Mouse (Mus musculus): ENCODE results near the gene Rnd2. TPM values are rescaled to one million over a fixed set of nuclear protein-coding genes. Genes with fewer than 3 reads are reported as not detected.
"Not testable (repeated sequence)": the region's sequence is repeated elsewhere in the genome, so short reads cannot be mapped to it uniquely, and the experiment has no call there.

Gene Rnd2
- total RNA-seq, 4 experiments from 2014 or later = 5.3 to 7.5 (median 6.2) TPM

DNA sequence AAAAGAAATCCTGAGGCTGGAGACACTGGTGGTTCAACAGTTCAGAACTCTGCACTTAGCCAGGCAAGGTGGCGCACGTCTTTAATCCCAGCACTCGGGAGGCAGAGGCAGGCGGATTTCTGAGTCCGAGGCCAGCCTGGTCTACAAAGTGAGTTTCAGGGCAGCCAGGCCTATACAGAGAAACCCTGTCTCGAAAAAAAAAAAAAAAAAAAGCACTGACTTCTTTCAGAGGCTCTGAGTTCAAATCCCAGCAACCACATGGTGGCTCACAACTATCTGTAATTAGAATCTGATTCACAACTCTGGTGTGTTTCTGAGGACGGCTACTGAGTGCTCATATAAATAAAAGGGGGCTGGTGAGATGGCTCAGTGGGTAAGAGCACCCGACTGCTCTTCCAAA, 17.9 kb upstream of the Rnd2 start:
- not testable (repeated sequence) for DNase-seq (ENCODE audit: low spot score)

DNA sequence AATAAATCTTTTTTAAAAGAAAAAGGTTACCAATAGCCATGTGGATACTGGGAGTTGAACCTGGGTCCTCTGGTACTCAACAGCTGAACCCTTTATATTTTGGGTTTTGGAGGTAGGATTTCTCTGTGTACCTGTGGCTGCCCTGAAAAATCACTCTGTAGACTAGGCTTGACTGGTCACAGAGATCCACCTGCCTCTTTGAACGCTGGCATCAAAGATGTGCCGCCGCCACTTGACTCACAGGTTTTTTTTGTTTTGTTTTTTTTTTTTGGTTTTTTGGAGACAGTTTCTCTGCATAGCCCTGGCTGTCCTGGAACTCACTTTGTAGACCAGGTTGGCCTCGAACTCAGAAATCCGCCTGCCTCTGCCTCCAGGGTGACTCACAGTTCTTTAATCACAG, 17.0 kb upstream of the Rnd2 start:
- DNase-seq (ENCODE audit: low spot score) = no peak

GRCm38 (mm10) chr11:101448274-101448746, 16.5 kb upstream of the Rnd2 start, which contains the start of gene Ifi35:
Gene Ifi35 (plus strand): TSS chr11:101448407.
- DNase-seq (ENCODE audit: low spot score) = peak; percentile 89

GRCm38 (mm10) chr11:101448899-101449298, 15.9 kb upstream of the Rnd2 start:
- no peak for DNase-seq (ENCODE audit: low spot score)

DNA sequence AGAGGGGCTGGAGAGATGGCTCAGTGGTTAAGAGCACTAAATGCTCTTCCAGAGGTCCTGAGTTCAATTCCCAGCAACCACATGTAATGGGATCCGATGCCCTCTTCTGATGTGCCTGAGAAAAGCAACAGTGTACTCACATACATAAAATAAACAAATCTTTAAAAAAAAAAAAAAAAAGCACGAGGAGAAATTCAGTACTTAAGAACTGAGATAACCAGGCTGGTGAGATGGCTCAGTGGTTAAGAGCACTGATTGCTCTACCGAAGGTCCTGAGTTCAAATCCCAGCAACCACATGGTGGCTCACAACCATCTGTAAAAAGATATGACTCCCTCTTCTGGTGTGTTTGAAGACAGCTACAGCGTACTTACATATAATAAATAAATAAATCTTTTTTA, 15.2 kb upstream of the Rnd2 start:
- not testable (repeated sequence) for DNase-seq (ENCODE audit: low spot score)

DNA sequence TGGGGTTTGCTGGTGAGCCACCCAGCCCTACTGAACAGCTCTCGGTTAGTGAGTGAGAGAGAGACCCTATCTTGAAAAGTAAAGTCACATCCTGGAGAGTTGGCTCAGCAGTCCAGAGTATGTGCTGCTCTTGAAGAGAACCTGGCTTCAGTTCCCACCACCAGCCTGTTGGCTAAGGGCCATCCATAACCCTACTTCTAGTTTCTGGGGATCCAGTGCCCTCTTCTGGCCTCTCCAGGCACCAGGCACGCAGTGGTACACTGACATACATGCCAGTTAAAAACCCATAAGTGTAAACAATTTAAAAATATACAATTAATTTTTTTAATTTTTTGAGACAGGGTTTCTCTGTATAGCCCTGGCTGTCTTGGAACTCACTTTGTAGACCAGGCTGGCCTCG, 14.4 kb upstream of the Rnd2 start:
- DNase-seq (ENCODE audit: low spot score) = no peak

DNA sequence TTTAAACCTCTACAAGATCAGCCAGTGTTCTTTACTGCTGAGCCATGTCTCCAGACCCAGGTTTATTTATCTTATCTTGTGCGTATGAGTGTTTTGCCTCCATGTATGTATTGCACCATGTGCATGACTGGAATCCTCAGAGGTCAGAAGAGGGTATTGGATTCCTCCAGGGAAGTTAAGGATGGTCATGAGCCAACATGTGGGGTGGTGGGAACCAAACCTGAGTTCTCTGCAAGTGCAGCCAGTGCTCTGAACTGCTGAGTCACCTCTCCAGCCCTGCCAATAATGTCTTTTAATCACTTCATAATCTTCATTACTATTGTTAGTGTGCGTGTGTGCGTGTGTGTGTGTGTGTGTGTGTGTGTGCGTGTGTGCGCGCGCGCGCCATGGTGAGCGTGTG, 13.3 kb upstream of the Rnd2 start:
- DNase-seq (ENCODE audit: low spot score) = no peak

DNA sequence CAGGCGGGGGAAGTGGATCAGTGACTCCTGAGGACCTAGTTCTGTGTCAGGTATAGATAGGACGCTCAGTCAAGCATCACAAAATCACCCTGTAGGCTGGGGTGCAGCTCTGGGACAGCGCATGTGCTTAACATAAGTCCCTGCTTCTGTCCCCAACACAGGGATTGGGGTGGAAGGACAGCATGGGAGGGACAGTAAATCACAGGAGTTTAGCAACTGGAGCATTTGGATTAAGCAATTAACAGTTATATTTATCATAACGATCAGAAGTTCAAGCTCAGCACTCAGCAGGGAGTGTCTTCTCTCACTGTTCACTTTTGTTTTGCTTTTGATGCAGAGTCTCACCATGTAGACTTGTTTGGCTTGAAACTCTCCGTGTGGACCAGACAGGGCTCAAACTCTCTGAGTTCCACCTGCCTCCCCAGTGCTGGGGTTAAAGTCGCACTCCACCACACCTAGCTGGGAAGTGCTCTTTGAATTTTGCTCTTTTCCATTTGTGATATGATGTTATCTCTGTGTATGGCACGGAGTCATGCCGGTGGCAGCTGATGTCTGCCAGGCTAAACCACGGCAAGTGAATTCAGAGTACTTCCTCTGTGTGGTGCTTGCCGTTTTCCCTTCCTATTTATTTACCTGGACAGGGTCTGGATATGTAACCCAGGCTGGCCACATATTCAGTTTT, 12.6 kb upstream of the Rnd2 start:
- DNase-seq (ENCODE audit: low spot score) = no peak

DNA sequence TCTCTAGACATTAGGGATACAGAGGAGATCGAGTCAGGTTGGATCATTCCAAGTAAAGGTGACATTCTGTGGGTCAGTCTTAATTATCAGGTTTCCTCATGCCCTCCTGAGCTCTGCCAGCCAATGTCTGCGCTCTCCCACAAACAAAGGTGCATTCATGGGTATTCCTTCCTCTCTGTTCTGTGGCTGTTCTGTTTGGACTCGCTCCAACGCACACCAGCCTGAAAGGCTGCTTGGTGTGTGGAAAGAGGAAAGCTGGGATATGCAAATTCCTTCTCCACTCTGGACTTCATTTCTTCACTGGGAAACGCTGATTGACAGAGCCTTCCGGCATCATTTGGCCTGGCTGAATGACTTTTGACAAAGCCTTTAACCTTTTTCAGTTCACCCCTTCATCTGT, 10.1 kb upstream of the Rnd2 start:
- DNase-seq (ENCODE audit: low spot score) = no peak

DNA sequence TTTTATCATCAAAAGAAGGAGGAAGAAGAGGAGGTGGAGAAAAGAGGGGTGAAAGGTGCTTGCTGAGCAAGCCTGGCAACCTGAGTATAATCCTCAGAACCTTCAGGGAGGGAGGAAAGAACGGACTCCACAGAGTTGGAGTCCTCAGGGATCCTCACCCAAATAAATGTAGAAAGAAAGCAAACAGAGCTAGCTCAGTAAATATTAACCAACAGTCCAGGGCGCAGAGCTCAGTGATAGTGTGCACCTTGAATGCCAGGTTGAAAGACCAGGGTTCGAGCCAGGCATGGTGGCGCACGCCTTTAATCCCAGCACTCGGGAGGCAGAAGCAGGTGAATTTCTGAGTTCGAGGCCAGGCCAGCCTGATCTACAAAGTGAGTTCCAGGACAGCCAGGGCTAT, 9.2 kb upstream of the Rnd2 start:
- no peak for DNase-seq (ENCODE audit: low spot score)

DNA sequence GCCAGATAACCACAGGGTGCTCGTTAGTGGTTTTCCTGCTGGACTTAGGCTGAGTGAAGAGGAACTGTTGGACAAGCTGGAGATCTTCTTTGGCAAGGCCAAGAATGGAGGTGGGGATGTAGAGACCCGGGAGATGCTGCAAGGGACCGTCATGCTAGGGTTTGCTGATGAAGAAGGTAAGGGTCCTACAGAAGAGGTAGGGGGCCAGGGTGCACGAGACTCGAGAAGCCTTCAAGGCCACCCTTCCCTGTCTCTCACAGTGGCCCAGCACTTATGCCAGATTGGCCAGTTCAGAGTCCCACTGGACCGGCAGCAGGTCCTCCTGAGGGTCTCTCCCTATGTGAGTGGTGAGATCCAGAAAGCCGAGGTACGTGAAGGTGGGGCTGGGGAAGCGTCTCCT, 7.2 kb upstream of the Rnd2 start:
- no peak for DNase-seq (ENCODE audit: low spot score)

- DNase-seq (ENCODE audit: low spot score) = no peak
Measured at GRCm38 (mm10) chr11:101458217-101458616, 6.6 kb upstream of the Rnd2 start.

- DNase-seq (ENCODE audit: low spot score) = no peak
Measured at GRCm38 (mm10) chr11:101459716-101460115, 5.1 kb upstream of the Rnd2 start.

GRCm38 (mm10) chr11:101460321-101460720, 4.5 kb upstream of the Rnd2 start:
- DNase-seq (ENCODE audit: low spot score) = no peak

- DNase-seq (ENCODE audit: low spot score) = no peak
Measured at GRCm38 (mm10) chr11:101462141-101462540, 2.7 kb upstream of the Rnd2 start.

DNA sequence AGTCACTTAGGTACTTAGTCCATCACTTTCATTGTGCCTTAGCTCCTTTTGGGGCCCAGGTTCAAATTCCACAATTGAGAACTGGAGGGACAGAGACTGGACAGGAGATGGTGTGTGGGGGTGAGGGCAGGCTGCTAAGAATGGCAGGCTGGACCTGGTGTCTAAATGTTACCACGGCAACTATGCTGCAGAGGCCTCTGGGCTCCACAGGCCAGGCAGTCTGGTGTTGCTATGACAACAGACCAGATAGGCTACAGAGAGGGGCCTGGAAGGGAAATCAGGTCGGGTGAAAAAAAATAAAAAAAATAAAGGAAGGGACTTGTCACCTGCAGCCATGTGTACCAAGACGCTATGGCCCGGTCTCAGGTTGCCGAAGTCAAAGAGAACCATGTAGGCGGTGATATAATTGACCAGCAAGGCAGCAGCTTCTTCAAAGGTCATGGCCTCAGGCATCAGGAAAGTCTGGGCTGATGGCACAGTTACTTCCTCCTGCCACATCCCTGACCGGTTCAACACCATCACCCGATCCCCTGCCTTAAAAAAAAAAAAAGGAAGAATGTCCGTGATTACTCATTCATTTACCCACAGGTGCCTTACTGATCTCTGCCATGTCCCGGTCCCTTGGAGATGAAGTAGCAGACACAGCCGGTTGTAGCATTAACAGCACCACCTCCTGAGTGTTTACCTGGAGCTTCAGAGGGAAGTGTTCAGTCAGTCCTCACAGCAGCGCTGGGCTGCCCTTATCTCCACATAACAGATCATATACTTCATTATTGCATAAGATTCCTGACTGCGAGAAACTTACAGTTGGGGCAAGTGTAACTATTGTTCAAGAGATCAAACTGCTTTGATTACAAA, 2.0 kb upstream of the Rnd2 start:
- no peak for DNase-seq (ENCODE audit: low spot score)

DNA sequence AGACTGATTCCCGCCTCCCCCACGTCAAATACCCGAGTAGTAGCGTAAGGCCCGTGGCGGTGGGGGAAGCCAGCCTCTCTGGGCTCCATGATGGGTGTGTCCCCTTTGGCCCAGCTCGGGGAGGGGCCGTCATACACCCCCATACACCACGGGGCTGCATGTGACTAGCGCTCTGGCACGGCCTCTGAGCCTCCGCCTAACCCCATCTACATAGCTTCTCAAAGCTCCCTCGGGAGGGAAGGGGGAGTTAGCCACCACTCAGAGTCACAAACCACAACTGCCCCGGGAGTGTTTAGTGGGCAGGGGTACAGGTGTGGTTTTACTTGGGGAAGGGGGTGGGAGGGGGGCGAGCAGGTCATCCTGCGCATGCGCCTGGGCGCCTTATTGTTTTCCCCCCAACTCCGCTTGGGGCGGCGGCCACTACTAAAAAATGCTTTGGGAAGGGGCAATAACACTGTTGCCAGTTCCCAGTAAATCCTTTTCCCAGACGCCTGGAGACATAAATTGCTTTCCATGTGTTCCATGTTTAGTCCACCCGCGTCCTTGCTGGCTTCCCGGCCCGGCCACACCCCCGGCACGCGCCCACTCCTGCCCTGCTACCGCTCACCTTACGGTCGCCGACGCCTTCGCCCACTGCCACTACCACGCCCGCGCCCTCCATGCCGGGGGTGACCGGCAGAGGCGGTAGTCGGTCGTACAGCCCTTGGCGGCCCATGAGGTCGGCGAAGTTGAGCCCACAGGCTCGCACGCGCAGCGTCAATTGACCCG, 486 bp downstream of the Rnd2 start:
- peak; percentile 73 for DNase-seq (ENCODE audit: low spot score)

DNA sequence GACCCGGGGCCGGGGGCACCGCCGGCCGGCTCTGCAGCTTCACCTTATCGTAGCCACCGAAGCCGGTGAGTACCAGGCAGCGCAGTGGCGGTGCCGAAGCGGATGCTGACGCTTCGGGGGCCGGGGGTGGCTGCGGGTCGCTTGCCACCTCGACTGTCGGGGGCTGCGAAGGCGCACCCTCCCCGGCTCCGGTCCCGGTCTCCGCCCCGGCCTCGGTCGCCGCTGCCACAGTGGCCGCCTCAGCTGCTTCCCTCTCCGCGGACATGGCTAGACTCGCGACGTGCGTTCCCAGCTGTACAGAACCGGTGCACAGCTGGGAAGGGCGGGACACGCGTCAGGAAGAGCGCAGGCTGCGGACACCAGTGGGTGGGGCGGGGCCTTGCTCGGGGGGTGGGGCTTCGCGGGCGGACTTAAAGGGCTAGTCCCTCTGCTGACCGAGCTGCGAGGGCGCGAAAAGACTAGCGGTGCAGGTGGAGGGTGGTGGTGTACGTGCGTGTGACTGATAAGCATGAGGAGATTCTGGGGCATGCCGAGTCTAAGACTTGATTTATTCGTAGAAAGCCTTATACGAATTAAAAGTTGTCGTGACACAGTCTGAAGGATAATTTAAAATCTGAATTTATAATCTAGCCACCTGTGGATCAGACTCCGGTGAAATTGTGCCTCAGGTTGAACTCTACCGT, 1.2 kb downstream of the Rnd2 start, which contains the start of gene Vat1:
Gene Vat1 (minus strand): TSS at position 362 of the 683 bp plus-strand sequence.
- DNase-seq (ENCODE audit: low spot score) = peak; percentile 70

DNA sequence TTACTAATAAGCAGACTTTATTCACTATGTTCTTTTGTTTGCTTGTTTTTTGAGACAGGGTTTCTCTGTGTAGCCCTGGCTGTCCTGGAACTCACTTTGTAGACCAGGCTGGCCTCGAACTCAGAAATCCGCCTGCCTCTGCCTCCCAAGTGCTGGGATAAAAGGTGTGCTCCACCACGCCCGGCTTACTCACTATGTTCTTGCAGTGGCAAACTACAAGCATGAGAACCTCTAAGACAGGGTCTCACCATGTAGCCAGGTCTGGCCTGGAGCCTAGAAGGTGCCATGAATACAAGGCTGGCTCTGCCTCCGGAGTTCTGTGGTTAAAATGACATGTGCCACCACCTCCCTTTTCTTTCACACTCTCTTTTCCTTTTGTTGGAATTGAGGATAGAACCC, 1.8 kb downstream of the Rnd2 start:
- not testable (repeated sequence) for DNase-seq (ENCODE audit: low spot score)

DNA sequence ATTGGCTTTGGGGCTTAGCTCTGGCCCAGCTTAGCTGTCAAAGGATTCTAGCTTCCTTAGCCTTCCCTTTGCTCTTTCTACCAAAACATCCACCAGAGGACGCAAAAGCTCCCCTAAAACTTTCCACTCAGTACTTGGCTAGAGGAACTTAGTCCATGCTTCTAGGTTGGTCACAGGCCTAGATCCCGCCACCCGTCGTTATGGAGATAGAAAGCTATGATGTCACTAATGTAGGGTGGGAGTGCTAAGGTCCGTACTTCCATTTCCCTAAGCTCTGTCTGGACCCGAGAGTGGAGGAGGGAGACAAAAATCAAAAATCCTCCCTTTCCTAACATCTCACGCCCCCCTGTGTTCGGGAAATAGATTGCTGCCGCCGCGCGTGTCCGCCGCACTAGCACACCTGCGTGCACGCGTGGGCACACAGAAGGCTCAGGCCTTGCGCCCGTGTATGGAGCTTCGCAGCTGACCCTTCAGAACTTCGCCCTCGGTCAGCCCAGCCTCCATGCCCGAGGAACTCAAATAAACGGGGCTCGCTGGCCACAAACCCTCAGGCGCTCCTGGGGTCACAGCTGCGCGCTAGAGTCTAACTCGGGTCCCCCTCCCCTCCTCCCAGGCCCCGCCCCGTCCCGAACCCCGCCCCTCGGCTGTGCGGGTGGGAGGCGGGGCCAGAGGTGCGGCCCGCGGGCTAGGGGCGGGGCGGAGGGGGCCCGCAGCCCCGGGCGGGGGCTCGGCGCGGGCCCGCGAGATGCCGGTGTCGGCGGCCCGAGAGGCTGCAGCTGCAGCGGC, 2.9 kb downstream of the Rnd2 start:
- peak; percentile 74 for DNase-seq (ENCODE audit: low spot score)

DNA sequence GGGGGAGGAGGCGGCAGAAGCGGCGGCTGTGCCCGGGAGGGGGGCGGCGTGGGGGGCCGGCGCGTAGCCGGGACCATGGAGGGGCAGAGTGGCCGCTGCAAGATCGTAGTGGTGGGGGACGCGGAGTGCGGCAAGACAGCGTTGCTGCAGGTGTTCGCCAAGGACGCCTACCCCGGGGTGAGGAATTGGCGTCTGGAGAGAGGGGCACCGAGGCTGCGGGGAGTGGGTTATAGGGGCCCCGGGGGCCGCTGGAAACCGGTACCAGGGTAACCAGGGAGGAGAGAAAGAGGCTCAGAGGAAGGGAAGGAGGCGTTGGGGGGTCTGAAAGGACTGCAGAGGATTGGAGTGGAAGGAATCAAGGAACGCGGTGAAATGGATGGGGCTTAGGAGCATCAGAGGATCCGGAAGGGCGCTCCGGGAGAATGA, 3.5 kb downstream of the Rnd2 start:
- DNase-seq (ENCODE audit: low spot score) = no peak
